Mouse (Mus musculus): ENCODE results near the gene Scamp1. TPM values are rescaled to one million over a fixed set of nuclear protein-coding genes. Genes with fewer than 3 reads are reported as not detected.

The Scamp1 gene
- polyA plus RNA-seq, 1 experiment from 2014 or later: 219 TPM

DNA sequence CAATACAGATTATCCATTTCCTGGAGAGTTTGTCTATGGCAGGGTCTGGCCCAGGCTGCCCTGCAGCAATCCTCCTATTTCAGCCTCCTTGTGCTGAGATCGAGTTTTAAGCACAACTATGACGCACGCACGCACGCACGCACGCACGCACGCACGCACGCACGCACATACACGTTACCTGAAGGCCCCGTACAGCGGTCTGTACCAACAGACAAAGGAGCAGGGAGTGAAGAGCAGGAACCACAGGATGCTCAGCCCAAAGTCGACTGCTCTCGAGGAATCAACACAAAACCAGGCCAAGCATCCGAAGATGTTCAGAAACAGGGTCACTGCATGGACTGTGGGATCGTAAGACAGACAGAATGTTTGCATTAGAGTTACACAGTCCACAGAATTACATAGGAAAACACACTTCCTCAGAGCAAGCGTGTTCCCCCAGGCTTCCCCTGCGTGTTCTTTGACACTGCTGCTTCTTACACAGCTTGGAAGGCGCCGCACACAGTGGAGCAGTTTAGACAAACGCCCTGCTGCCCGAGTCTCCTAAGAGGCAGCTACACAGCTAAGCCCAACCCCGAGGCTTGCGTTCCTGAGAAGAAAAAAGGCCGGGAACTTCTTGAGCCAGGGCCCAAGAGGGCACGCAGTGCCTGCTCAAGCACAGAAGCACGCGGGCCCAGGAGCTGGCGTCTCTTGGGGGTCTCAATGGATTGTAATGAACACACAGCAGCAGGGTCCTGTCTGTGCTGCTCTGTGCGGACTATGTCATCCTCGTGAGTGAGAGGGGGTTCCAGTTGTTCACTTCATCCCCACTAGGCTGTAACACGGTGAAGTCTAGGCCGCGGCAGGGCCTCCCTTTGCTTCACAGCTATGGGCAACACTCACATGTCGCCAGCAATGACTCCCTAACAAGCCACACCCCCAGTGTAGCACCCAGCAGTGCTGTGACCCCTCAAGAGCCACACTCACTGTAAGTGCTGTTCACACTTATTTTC lies 60.6 kb downstream of the Scamp1 start:
- Histone ChIP-seq H3K36me3 (ENCODE audit: control insufficient read depth, insufficient read depth, low read length) (peaks cover 9% of the 10 kb centered on the region; the same call in 1 of the 2 replicates), H3K27ac (ENCODE audit: low read length) (no peak overlapping the region), H3K27me3 (ENCODE audit: control insufficient read depth, insufficient read depth, low read depth, low read length) (no peaks in the 10 kb centered on the region), H3K4me3 (ENCODE audit: low read depth, low read length) (no peak overlapping the region), H3K9ac (ENCODE audit: low read depth, low read length) (no peak overlapping the region), H3K4me1 (ENCODE audit: control insufficient read depth, insufficient read depth, low read length) (no peaks in the 10 kb centered on the region), H3K9me3 (replicated peaks; ENCODE audit: control insufficient read depth, low read length, poor library complexity, severe bottlenecking) (no peaks in the 10 kb centered on the region), H3K4me2 (ENCODE audit: low read length) (no peak overlapping the region)
- 94% methylated on average over 38 of the region's 38 CpGs for WGBS
- peak; percentile 43; the same call in 1 of the 2 replicates for ATAC-seq

DNA sequence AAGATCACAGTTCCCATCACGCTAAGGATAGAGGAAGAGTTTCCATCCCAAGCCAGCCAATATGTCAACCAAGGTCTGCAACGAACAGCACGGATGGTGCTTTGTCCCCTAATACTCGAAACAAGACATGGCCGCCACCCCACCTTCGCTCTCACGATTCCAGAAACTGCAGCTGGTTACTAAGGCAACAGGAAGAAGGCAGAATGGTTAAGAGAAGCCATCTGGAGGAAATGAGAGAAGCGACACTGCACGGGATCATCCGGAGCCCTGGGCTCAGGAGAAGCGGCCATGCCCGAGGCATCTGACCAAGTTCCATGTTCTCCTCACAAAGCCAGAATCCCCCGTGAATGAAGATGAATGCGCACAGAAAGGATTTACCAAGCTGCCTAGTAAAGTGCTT lies 62.0 kb downstream of the Scamp1 start:
- Histone ChIP-seq H3K4me2 (ENCODE audit: low read length) (no peak overlapping the region), H3K4me1 (ENCODE audit: control insufficient read depth, insufficient read depth, low read length) (no peaks in the 10 kb centered on the region), H3K36me3 (ENCODE audit: control insufficient read depth, insufficient read depth, low read length) (peaks cover 2% of the 10 kb centered on the region; the same call in 1 of the 2 replicates), H3K9me3 (replicated peaks; ENCODE audit: control insufficient read depth, low read length, poor library complexity, severe bottlenecking) (no peaks in the 10 kb centered on the region), H3K27ac (ENCODE audit: low read length) (peak overlapping the region; percentile 37; the same call in 1 of the 2 replicates), H3K9ac (ENCODE audit: low read depth, low read length) (no peak overlapping the region), H3K4me3 (ENCODE audit: low read depth, low read length) (no peak overlapping the region), H3K27me3 (ENCODE audit: control insufficient read depth, insufficient read depth, low read depth, low read length) (no peaks in the 10 kb centered on the region)
- WGBS: 75% methylated on average over 14 of the region's 14 CpGs
- ATAC-seq: peak; percentile 58; the same call in 1 of the 2 replicates

DNA sequence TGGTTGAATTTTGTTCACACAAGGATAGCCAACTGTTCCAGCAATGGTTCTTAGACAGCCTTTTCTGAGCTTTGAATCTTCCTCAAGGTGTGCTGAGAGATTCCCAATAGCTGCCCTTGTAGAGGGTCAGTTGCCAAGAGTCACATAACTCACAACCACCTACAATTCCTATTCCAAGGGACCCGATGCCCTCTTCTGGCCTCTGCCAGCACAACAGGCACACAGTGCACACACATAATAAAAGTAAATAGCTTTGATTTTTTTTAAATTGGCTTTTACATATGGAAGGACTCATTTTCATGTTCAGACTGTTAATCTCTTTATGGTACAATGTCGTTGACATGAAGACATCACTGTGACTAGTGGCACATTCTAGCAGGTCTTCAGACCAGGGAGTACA lies 72.9 kb downstream of the Scamp1 start:
- H3K4me3 ChIP-seq (ENCODE audit: low read depth, low read length): no peak overlapping the region
- peaks cover 5% of the 10 kb centered on the region; the same call in 1 of the 2 replicates for H3K4me1 ChIP-seq (ENCODE audit: control insufficient read depth, insufficient read depth, low read length)
- no peak overlapping the region for H3K27ac ChIP-seq (ENCODE audit: low read length)
- WGBS: 87% methylated on average over 2 of the region's 2 CpGs
- no peaks in the 10 kb centered on the region for H3K9me3 ChIP-seq (replicated peaks; ENCODE audit: control insufficient read depth, low read length, poor library complexity, severe bottlenecking)
- H3K4me2 ChIP-seq (ENCODE audit: low read length): no peak overlapping the region
- H3K27me3 ChIP-seq (ENCODE audit: control insufficient read depth, insufficient read depth, low read depth, low read length): no peaks in the 10 kb centered on the region
- no peak overlapping the region for H3K9ac ChIP-seq (ENCODE audit: low read depth, low read length)
- H3K36me3 ChIP-seq (ENCODE audit: control insufficient read depth, insufficient read depth, low read length): peaks cover 11% of the 10 kb centered on the region; the same call in 1 of the 2 replicates
- ATAC-seq: no peak

DNA sequence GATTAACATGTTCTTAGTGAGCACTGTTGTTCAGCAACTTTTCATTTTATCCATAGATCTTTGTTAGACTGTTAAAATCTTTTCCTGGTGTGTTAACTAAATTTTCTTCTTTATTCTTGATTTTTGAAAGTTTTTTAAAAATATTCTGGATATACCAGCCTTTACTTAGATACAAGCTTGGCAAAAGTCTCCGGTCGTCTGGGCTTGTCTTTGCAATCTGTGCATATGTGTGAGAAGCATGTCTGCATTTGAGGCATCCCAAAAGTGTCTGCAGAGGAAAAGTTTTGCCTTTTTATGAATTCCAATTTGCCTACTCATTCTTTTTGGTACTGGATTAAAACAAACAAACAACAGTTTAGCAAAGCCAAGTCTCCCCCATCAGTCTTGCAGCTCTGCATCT lies 73.5 kb downstream of the Scamp1 start:
- Histone ChIP-seq H3K27ac (ENCODE audit: low read length) (no peak overlapping the region), H3K36me3 (ENCODE audit: control insufficient read depth, insufficient read depth, low read length) (peaks cover 11% of the 10 kb centered on the region; the same call in 1 of the 2 replicates), H3K27me3 (ENCODE audit: control insufficient read depth, insufficient read depth, low read depth, low read length) (no peaks in the 10 kb centered on the region), H3K9ac (ENCODE audit: low read depth, low read length) (no peak overlapping the region), H3K4me1 (ENCODE audit: control insufficient read depth, insufficient read depth, low read length) (peaks cover 5% of the 10 kb centered on the region; the same call in 1 of the 2 replicates), H3K9me3 (replicated peaks; ENCODE audit: control insufficient read depth, low read length, poor library complexity, severe bottlenecking) (no peaks in the 10 kb centered on the region), H3K4me2 (ENCODE audit: low read length) (no peak overlapping the region), H3K4me3 (ENCODE audit: low read depth, low read length) (no peak overlapping the region)
- WGBS: 96% methylated on average over 2 of the region's 2 CpGs
- ATAC-seq: no peak

DNA sequence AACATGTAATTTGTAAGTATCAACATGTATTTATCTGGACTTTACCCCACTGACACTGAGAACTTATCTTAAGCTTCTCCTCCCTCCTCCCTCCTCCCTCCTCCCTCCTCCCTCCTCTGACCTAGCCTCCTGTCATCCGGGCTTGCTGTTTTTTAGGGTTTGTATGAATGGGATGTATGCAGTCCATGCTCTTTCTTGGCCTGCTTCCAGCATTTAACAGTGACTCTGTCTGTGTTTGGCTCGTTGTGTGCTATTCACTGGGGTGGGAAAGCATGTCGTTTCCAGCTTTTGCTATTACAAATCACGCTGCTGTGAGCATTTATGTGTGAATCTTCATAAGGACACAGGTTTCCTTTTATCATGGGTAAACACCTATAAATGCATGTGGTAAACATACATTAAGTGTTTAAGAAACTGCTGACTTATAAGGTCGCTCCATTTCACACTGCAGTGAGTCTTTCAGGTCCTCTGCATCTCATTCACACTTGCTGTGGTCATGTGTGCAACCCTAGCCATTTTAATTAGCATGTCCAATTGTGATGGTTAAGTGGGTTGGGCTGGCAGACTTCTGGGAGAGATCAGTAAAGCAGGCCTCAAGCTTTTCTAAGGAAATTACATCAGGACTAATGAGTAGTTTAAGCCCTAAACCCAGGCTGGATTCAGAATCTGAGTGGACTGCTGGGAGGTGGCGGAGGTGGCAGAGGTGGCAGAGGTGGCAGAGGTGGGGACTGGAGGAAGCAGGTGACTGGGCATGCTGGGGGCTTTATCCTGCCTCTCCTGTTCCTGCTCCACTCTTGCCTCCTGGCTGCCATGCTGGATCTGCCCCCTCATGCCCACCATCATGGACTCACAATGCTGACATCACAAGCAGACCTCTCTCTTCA lies 74.2 kb downstream of the Scamp1 start:
- H3K4me3 ChIP-seq (ENCODE audit: low read depth, low read length): no peak overlapping the region
- 0 out of 2 replicates have a peak, but pooled peaks have one; percentile 45 for ATAC-seq
- H3K9me3 ChIP-seq (replicated peaks; ENCODE audit: control insufficient read depth, low read length, poor library complexity, severe bottlenecking): no peaks in the 10 kb centered on the region
- H3K27me3 ChIP-seq (ENCODE audit: control insufficient read depth, insufficient read depth, low read depth, low read length): no peaks in the 10 kb centered on the region
- peaks cover 11% of the 10 kb centered on the region; the same call in 1 of the 2 replicates for H3K36me3 ChIP-seq (ENCODE audit: control insufficient read depth, insufficient read depth, low read length)
- 37% methylated on average over 6 of the region's 6 CpGs for WGBS
- no peak overlapping the region for H3K4me2 ChIP-seq (ENCODE audit: low read length)
- H3K27ac ChIP-seq (ENCODE audit: low read length): peak overlapping the region; percentile 22; the same call in 1 of the 2 replicates
- no peak overlapping the region for H3K9ac ChIP-seq (ENCODE audit: low read depth, low read length)
- peaks cover 5% of the 10 kb centered on the region; the same call in 1 of the 2 replicates for H3K4me1 ChIP-seq (ENCODE audit: control insufficient read depth, insufficient read depth, low read length)

DNA sequence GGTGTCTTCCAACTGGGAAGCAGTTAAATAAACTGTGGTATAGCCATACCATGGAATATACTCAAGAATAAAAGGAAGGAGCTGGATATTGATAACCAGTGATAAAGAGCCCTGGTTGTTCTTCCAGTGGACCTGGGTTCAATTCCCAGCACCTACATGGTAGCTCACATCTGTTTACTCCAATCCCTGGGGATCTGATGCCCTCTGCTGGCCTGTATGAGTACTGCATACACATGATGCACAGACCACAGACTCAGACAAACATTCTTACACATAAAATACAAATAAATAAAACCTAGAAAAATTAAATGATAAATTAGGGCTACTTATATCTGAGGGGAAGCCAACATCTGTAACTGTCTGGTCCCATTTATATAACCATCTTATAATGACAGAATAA lies 76.8 kb downstream of the Scamp1 start:
- Histone ChIP-seq H3K27me3 (ENCODE audit: control insufficient read depth, insufficient read depth, low read depth, low read length) (no peaks in the 10 kb centered on the region), H3K9ac (ENCODE audit: low read depth, low read length) (no peak overlapping the region), H3K4me3 (ENCODE audit: low read depth, low read length) (no peak overlapping the region), H3K4me1 (ENCODE audit: control insufficient read depth, insufficient read depth, low read length) (peaks cover 5% of the 10 kb centered on the region; the same call in 1 of the 2 replicates), H3K4me2 (ENCODE audit: low read length) (no peak overlapping the region), H3K36me3 (ENCODE audit: control insufficient read depth, insufficient read depth, low read length) (peaks cover 12% of the 10 kb centered on the region; the same call in 1 of the 2 replicates), H3K27ac (ENCODE audit: low read length) (no peak overlapping the region), H3K9me3 (replicated peaks; ENCODE audit: control insufficient read depth, low read length, poor library complexity, severe bottlenecking) (no peaks in the 10 kb centered on the region)
- no peak for ATAC-seq

DNA sequence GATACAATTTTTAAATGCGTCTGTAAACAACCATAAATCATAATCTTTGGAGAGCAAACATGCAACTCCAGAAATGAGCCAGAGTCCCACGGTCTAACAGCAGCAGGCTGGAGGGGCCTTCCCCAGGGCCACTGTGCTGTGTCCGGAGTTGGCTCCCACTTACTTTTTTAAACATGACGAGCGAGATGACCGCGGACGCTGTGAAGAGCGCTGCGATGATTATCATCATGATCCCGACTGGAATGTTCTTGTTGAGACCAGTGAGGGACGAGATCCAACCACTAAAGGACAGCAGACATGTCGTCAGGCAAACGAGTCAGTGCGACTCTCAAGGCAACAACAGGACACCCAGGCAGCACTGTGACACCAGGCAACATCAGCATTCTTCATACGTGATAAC lies 77.7 kb downstream of the Scamp1 start:
- 94% methylated on average over 16 of the region's 16 CpGs for WGBS
- H3K4me3 ChIP-seq (ENCODE audit: low read depth, low read length): no peak overlapping the region
- H3K4me2 ChIP-seq (ENCODE audit: low read length): no peak overlapping the region
- no peaks in the 10 kb centered on the region for H3K9me3 ChIP-seq (replicated peaks; ENCODE audit: control insufficient read depth, low read length, poor library complexity, severe bottlenecking)
- H3K36me3 ChIP-seq (ENCODE audit: control insufficient read depth, insufficient read depth, low read length): peaks cover 16% of the 10 kb centered on the region; the same call in 1 of the 2 replicates
- no peaks in the 10 kb centered on the region for H3K27me3 ChIP-seq (ENCODE audit: control insufficient read depth, insufficient read depth, low read depth, low read length)
- no peak overlapping the region for H3K9ac ChIP-seq (ENCODE audit: low read depth, low read length)
- ATAC-seq: no peak
- H3K27ac ChIP-seq (ENCODE audit: low read length): no peak overlapping the region
- peaks cover 5% of the 10 kb centered on the region; the same call in 1 of the 2 replicates for H3K4me1 ChIP-seq (ENCODE audit: control insufficient read depth, insufficient read depth, low read length)

DNA sequence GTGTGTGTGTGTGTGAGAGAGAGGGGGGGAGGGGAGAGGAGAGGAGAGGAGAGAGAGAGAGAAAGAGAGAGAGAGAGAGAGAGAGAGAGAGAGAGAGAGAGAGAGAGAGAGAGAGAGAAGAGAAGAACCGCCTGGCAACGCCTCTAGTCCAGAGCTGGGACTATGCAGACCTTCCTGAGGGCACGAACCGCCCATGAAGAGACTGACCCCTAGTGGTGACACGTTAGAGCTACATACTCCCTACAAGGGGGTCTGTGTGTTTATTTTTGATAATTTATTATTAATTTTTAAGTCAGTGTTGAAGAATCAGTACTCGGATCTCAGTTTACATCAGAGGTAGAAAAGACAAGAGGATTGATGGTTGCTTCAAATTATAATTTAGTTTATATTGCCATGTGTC lies 80.4 kb downstream of the Scamp1 start:
- Histone ChIP-seq H3K4me1 (ENCODE audit: control insufficient read depth, insufficient read depth, low read length) (no peaks in the 10 kb centered on the region), H3K4me3 (ENCODE audit: low read depth, low read length) (no peak overlapping the region), H3K4me2 (ENCODE audit: low read length) (no peak overlapping the region), H3K9me3 (replicated peaks; ENCODE audit: control insufficient read depth, low read length, poor library complexity, severe bottlenecking) (no peaks in the 10 kb centered on the region), H3K27me3 (ENCODE audit: control insufficient read depth, insufficient read depth, low read depth, low read length) (no peaks in the 10 kb centered on the region), H3K27ac (ENCODE audit: low read length) (no peak overlapping the region), H3K36me3 (ENCODE audit: control insufficient read depth, insufficient read depth, low read length) (peaks cover 16% of the 10 kb centered on the region; the same call in 1 of the 2 replicates), H3K9ac (ENCODE audit: low read depth, low read length) (no peak overlapping the region)
- peak; percentile 61; the same call in 1 of the 2 replicates for ATAC-seq
- 5% methylated on average over 6 of the region's 6 CpGs for WGBS

Data from midbrain, embryonic 16.5 days (tissue).